Mouse (Mus musculus) MEL (cell line): ENCODE measurements around the gene Ddx56.

Experiments used
- BHLHE40 ChIP-seq: IDR thresholded peaks from 2 replicates; pipeline ENCODE4 v1.6.1; 2012; ENCODE audit warnings: low read depth, mild to moderate bottlenecking, inconsistent platforms, low read length, improper control_type of control experiment, borderline replicate concordance
- CHD2 ChIP-seq: IDR thresholded peaks from 2 replicates; pipeline ENCODE4 v1.6.1; 2011; ENCODE audit warnings: low read length, improper control_type of control experiment
- CTCF ChIP-seq, 3 experiments: IDR thresholded peaks in 2 of 3; conservative IDR thresholded peaks in 1 of 3; 2 replicates each; pipeline ENCODE4 v1.5.1; 2011 to 2012; ENCODE audit warnings: low read length in 3 of 3, low read depth in 2 of 3, mild to moderate bottlenecking in 2 of 3, improper control_type of control experiment in 1 of 3, inconsistent platforms in 1 of 3, mixed read lengths in 1 of 3, moderate library complexity in 1 of 3; ENCODE audit not compliant: control insufficient read depth in 1 of 3, insufficient read depth in 1 of 3, poor library complexity in 1 of 3, severe bottlenecking in 1 of 3
- EP300 ChIP-seq, 2 experiments: IDR thresholded peaks; 2 replicates each; pipeline ENCODE4 v1.6.1; 2011; ENCODE audit warnings: improper control_type of control experiment in 2 of 2, low read length in 2 of 2, low read depth in 1 of 2, mild to moderate bottlenecking in 1 of 2
- JUND ChIP-seq: IDR thresholded peaks from 2 replicates; pipeline ENCODE4 v1.6.1; 2011; ENCODE audit warnings: low read depth, mild to moderate bottlenecking, improper control_type of control experiment, low read length
- NRF1 ChIP-seq: IDR thresholded peaks from 2 replicates; pipeline ENCODE4 v1.6.1; 2014; ENCODE audit warnings: low read depth, mild to moderate bottlenecking, inconsistent platforms, low read length, improper control_type of control experiment, moderate library complexity; ENCODE audit not compliant: poor library complexity, insufficient read depth, severe bottlenecking
- POLR2A ChIP-seq, 2 experiments: IDR thresholded peaks; 2 replicates each; pipeline ENCODE4 v1.6.1; 2011 to 2012; ENCODE audit warnings: low read length in 2 of 2, mild to moderate bottlenecking in 2 of 2, control low read depth in 1 of 2, improper control_type of control experiment in 1 of 2, low read depth in 1 of 2, moderate library complexity in 1 of 2; ENCODE audit not compliant: control insufficient read depth in 1 of 2, insufficient read depth in 1 of 2, poor library complexity in 1 of 2
- RCOR1 ChIP-seq: IDR thresholded peaks from 2 replicates; pipeline ENCODE4 v1.6.1; 2012; ENCODE audit warnings: low read depth, mild to moderate bottlenecking, inconsistent platforms, low read length, improper control_type of control experiment
- TCF12 ChIP-seq: IDR thresholded peaks from 2 replicates; pipeline ENCODE4 v1.6.1; 2014; ENCODE audit warnings: low read depth, mild to moderate bottlenecking, inconsistent platforms, low read length, improper control_type of control experiment, moderate library complexity
- USF1 ChIP-seq: IDR thresholded peaks from 2 replicates; pipeline ENCODE4 v1.6.1; 2014; ENCODE audit warnings: low read depth, mild to moderate bottlenecking, inconsistent platforms, low read length, improper control_type of control experiment, moderate library complexity
- ZMIZ1 ChIP-seq: IDR thresholded peaks from 2 replicates; pipeline ENCODE4 v1.6.1; 2012; ENCODE audit warnings: low read depth, mild to moderate bottlenecking, inconsistent platforms, low read length, improper control_type of control experiment, moderate library complexity

DNA sequence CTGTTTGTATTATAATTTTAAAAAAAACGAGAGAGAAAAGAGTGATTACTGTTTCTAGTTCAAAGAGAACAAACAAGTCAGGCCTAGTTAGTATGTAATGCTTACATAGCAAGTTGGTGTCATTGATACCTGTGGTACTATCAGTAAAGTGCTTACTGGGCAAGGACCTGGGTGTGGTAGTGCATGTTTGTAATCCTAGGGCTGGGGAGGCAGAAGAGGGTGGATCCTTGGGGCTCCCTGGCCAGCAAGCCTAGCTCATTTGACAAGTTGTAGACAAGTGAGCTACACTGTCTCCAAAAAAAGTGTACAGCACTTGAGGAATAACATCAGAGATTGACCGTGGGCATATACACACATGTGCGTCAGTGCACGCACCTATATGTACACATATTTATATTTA, 27.1 kb upstream of the Ddx56 start:
- TF ChIP-seq POLR2A (IDR thresholded peaks at IDR 0.05; ENCODE audit: control insufficient read depth in 1 of 2, insufficient read depth in 1 of 2, low read depth in 1 of 2, low read length in 2 of 2, poor library complexity in 1 of 2) (no peak), CTCF (IDR thresholded peaks at IDR 0.05 in 2 of 3, conservative IDR thresholded peaks at IDR 0.05 in 1 of 3; ENCODE audit: control insufficient read depth in 1 of 3, insufficient read depth in 1 of 3, low read depth in 2 of 3, low read length in 3 of 3, poor library complexity in 1 of 3, severe bottlenecking in 1 of 3) (no peak), EP300 (IDR thresholded peaks at IDR 0.05; ENCODE audit: low read depth in 1 of 2, low read length in 2 of 2) (no peak), CHD2 (no peak), RCOR1 (no peak), NRF1 (no peak), BHLHE40 (no peak), TCF12 (no peak), ZMIZ1 (no peak), USF1 (no peak), JUND (no peak)
